Mouse (Mus musculus): ENCODE data around the gene Atp10a. TPM values are rescaled to one million over a fixed set of nuclear protein-coding genes. Genes with fewer than 3 reads are reported as not detected.

The Atp10a gene
- polyA plus RNA-seq, 1 experiment from 2014 or later: 0.20 TPM

DNA sequence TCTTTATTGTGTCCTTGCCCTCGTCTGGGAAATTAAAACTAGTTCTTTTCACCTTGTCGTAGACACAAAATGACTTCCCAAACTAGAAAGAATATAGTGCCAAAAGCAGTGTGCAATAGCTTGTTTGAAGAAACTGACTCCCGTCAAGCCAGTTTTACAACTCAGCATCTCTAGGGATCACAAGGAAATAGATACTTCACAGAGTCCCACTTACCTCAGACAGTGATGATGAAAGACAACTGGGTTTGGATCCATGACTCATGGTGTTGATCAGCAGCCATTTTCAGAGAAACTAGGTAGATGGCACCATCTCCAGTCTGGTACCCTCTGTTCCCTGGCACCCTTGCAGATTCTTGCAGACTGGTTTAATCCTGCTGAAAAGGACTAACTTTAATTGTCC lies 53.3 kb downstream of the Atp10a start:
- no peak for TF ChIP-seq EP300 (IDR thresholded peaks at IDR 0.05; ENCODE audit: low read depth)
- no peak for TF ChIP-seq CTCF (IDR thresholded peaks at IDR 0.05; ENCODE audit: low read depth)
- H3K36me3 ChIP-seq (replicated peaks; ENCODE audit: insufficient read depth, low read length): no peaks in the 10 kb centered on the region
- no peak for DNase-seq
- 69% methylated on average over 3 of the region's 3 CpGs for WGBS (ENCODE audit: insufficient replicate concordance)
- no peaks in the 10 kb centered on the region for H3K4me1 ChIP-seq (ENCODE audit: insufficient read depth)
- H3K27me3 ChIP-seq (ENCODE audit: insufficient read depth, low read length): no peaks in the 10 kb centered on the region
- no peaks in the 10 kb centered on the region for H3K9me3 ChIP-seq (ENCODE audit: low read length)
- no peak overlapping the region for H3K4me2 ChIP-seq (ENCODE audit: low read depth, low read length)
- H3K9ac ChIP-seq (replicated peaks): no peak overlapping the region
- H3K4me3 ChIP-seq (ENCODE audit: low read depth, low read length): no peak overlapping the region
- H3K27ac ChIP-seq (ENCODE audit: low read depth): no peak overlapping the region
- ATAC-seq: no peak

DNA sequence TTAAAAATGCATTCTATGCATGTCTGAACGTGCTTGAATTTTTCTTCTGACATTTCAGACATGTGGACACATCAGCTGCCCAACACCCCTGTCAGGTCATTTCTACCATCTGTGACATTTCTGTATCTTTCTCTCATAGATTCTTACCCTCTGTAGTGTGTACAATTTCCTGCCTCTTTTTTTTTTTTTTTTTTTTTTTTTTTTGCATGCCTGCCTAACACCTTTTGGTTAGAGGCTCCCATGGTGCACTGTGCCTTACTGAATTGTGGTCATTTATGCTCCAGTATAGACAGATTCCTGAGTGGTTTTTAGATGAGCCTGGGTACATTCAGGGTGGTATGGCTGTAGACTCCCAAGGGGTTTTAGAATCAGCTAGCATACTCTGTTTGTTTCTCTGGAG lies 54.3 kb downstream of the Atp10a start:
- H3K9ac ChIP-seq (replicated peaks): no peak overlapping the region
- no peak overlapping the region for H3K4me2 ChIP-seq (ENCODE audit: low read depth, low read length)
- no peaks in the 10 kb centered on the region for H3K9me3 ChIP-seq (ENCODE audit: low read length)
- ATAC-seq (no peak), DNase-seq (no peak)
- no peak overlapping the region for H3K27ac ChIP-seq (ENCODE audit: low read depth)
- no peaks in the 10 kb centered on the region for H3K4me1 ChIP-seq (ENCODE audit: insufficient read depth)
- no peak overlapping the region for H3K4me3 ChIP-seq (ENCODE audit: low read depth, low read length)
- no peaks in the 10 kb centered on the region for H3K36me3 ChIP-seq (replicated peaks; ENCODE audit: insufficient read depth, low read length)
- 62% methylated on average over 1 of the region's 1 CpGs for WGBS (ENCODE audit: insufficient replicate concordance)
- no peaks in the 10 kb centered on the region for H3K27me3 ChIP-seq (ENCODE audit: insufficient read depth, low read length)
- no peak for TF ChIP-seq EP300 (IDR thresholded peaks at IDR 0.05; ENCODE audit: low read depth)
- TF ChIP-seq CTCF (IDR thresholded peaks at IDR 0.05; ENCODE audit: low read depth): no peak

DNA sequence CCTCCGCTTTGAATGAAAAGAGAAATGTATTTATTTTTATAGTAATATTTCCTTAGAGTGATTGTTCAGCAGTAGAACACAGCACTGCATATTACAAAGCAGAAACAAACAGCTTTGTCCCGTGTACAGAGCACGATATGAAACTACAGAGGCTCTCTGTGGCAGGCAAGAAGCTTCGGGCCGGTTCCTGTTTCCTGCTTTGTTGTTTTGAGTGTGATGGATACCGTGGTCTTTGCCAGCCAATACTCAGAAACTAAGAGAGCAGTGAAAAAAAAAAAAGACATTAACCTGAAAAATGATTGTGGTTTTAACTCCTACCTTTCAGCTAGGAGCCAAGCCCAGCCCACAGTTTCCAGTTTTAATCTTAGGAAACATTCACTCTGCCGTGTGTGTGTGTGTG lies 55.8 kb downstream of the Atp10a start:
- Histone ChIP-seq H3K4me2 (ENCODE audit: low read depth, low read length) (no peak overlapping the region), H3K27ac (ENCODE audit: low read depth) (no peak overlapping the region), H3K4me1 (ENCODE audit: insufficient read depth) (no peaks in the 10 kb centered on the region), H3K4me3 (ENCODE audit: low read depth, low read length) (no peak overlapping the region), H3K27me3 (ENCODE audit: insufficient read depth, low read length) (no peaks in the 10 kb centered on the region), H3K36me3 (replicated peaks; ENCODE audit: insufficient read depth, low read length) (no peaks in the 10 kb centered on the region), H3K9ac (replicated peaks) (no peak overlapping the region), H3K9me3 (ENCODE audit: low read length) (no peaks in the 10 kb centered on the region)
- ATAC-seq (no peak), DNase-seq (no peak)
- 38% methylated on average over 7 of the region's 7 CpGs for WGBS (ENCODE audit: insufficient replicate concordance)
- TF ChIP-seq EP300 (IDR thresholded peaks at IDR 0.05; ENCODE audit: low read depth): no peak
- no peak for TF ChIP-seq CTCF (IDR thresholded peaks at IDR 0.05; ENCODE audit: low read depth)

DNA sequence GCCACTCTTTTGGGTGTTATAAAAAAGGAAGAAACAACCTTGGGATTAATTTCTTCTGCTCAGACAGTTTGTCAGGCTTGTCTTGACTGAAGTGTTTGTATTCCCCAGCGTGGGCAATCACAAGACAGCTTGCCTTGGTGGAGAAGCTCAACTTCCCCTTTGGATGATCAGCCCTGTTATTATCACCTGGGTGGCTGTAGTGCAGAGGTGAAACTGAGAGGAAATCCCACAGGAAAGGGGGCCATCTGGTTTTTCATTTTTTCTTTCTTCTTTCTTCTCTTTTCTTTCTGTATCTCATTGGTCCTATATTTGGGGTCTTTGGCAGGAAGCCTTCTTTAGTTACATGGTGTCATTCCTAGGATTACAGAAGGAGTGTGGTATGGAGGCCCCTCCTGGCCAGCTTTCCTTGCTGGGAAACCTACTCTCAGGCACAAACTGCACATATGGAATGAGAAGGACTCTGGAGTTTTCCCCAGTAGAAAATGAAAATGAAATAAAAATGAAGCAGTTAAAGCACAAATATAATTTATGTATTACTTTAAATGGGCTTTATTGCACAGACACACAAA lies 59.7 kb downstream of the Atp10a start:
- Histone ChIP-seq H3K36me3 (replicated peaks; ENCODE audit: insufficient read depth, low read length) (no peaks in the 10 kb centered on the region), H3K4me1 (ENCODE audit: insufficient read depth) (peaks cover 13% of the 10 kb centered on the region), H3K27me3 (ENCODE audit: insufficient read depth, low read length) (no peaks in the 10 kb centered on the region), H3K27ac (ENCODE audit: low read depth) (no peak overlapping the region), H3K9ac (replicated peaks) (no peak overlapping the region), H3K4me2 (ENCODE audit: low read depth, low read length) (no peak overlapping the region), H3K9me3 (ENCODE audit: low read length) (no peaks in the 10 kb centered on the region), H3K4me3 (ENCODE audit: low read depth, low read length) (no peak overlapping the region)
- TF ChIP-seq CTCF (IDR thresholded peaks at IDR 0.05; ENCODE audit: low read depth) (no peak), EP300 (IDR thresholded peaks at IDR 0.05; ENCODE audit: low read depth) (no peak)
- 30% methylated on average over 1 of the region's 1 CpGs for WGBS (ENCODE audit: insufficient replicate concordance)
- ATAC-seq (no peak), DNase-seq (no peak)

DNA sequence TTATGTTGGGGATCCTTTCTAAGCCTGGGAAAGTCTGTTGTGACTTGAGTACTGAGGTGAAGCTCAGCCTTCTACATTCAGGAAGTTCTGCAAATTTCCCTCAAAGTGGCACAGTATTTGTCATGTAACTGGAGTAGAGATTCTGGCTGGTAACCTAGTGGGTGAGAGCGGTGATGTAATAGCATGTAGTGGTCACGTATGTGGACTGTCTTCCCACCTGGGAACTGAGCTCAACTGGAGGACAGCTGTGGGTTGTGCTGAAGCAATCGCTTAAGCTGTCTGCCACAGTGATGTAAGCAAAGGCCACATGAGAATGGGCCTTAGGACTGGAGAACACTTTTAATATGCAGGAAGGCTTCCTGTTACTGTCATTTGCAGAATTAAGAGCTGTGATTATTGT lies 60.7 kb downstream of the Atp10a start:
- Histone ChIP-seq H3K9ac (replicated peaks) (no peak overlapping the region), H3K36me3 (replicated peaks; ENCODE audit: insufficient read depth, low read length) (no peaks in the 10 kb centered on the region), H3K4me3 (ENCODE audit: low read depth, low read length) (no peak overlapping the region), H3K4me2 (ENCODE audit: low read depth, low read length) (no peak overlapping the region), H3K27ac (ENCODE audit: low read depth) (no peak overlapping the region), H3K9me3 (ENCODE audit: low read length) (no peaks in the 10 kb centered on the region), H3K4me1 (ENCODE audit: insufficient read depth) (peaks cover 13% of the 10 kb centered on the region), H3K27me3 (ENCODE audit: insufficient read depth, low read length) (no peaks in the 10 kb centered on the region)
- TF ChIP-seq EP300 (IDR thresholded peaks at IDR 0.05; ENCODE audit: low read depth) (no peak), CTCF (IDR thresholded peaks at IDR 0.05; ENCODE audit: low read depth) (no peak)
- WGBS (ENCODE audit: insufficient replicate concordance): 67% methylated on average over 3 of the region's 3 CpGs
- no peak for DNase-seq
- no peak for ATAC-seq

DNA sequence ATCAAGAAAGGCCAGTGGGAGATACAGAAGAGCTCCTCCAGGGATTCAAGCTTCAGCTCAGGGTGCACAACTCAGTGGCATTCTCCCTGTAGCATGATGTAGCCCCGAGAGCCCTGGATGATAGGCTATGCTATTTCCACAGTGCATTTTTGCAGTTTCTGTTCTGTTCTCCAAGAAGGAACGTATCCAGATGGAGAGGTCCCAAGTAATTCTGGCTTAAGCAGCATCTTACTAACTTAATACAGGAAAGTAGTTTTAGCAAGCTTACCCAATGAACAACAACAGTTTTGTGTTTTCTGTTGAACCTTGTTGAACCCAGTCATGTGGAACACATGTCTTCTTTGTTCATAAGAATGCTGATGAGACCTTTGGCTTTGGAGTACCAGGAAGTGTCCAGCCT lies 62.6 kb downstream of the Atp10a start:
- Histone ChIP-seq H3K9ac (replicated peaks) (no peak overlapping the region), H3K9me3 (ENCODE audit: low read length) (no peaks in the 10 kb centered on the region), H3K36me3 (replicated peaks; ENCODE audit: insufficient read depth, low read length) (no peaks in the 10 kb centered on the region), H3K4me3 (ENCODE audit: low read depth, low read length) (no peak overlapping the region), H3K27me3 (ENCODE audit: insufficient read depth, low read length) (no peaks in the 10 kb centered on the region), H3K27ac (ENCODE audit: low read depth) (no peak overlapping the region), H3K4me2 (ENCODE audit: low read depth, low read length) (no peak overlapping the region), H3K4me1 (ENCODE audit: insufficient read depth) (peaks cover 13% of the 10 kb centered on the region)
- ATAC-seq: no peak
- WGBS (ENCODE audit: insufficient replicate concordance): 62% methylated on average over 2 of the region's 2 CpGs
- DNase-seq: no peak
- TF ChIP-seq CTCF (IDR thresholded peaks at IDR 0.05; ENCODE audit: low read depth): no peak
- no peak for TF ChIP-seq EP300 (IDR thresholded peaks at IDR 0.05; ENCODE audit: low read depth)

Data from liver, postnatal 0 days (tissue).